Mouse (Mus musculus) MEL (cell line): Measurements from ENCODE around the gene Acmsd. TPM values are rescaled to one million over a fixed set of nuclear protein-coding genes. Genes with fewer than 3 reads are reported as not detected.
A peak's percentile ranks its signal among the peaks of the same experiment; 100 is the strongest.

Source experiments
- DNase-seq: peaks from one replicate; pipeline ENCODE4 v3.0.0; 2011; ENCODE audit warnings: low read depth, low spot score
- H3K27ac ChIP-seq: 2 replicates; pipeline ENCODE4 v1.5.1; 2012; ENCODE audit warnings: low read depth, mild to moderate bottlenecking, control low read depth, low read length, moderate library complexity; ENCODE audit not compliant: control insufficient read depth
- H3K27me3 ChIP-seq, 2 experiments: fragments of 150-350 bp in 1 of 2; sonication (generic) in 1 of 2; 2 replicates each; pipeline ENCODE4 v1.6.1; 2012; ENCODE audit warnings: low read length in 2 of 2, mild to moderate bottlenecking in 2 of 2, improper control_type of control experiment in 1 of 2, moderate library complexity in 1 of 2; ENCODE audit not compliant: insufficient read depth in 2 of 2, control insufficient read depth in 1 of 2
- H3K36me3 ChIP-seq, 2 experiments: 2 replicates each; pipeline ENCODE4 v1.6.1; 2012 to 2014; ENCODE audit warnings: low read length in 2 of 2, improper control_type of control experiment in 1 of 2, inconsistent platforms in 1 of 2, mild to moderate bottlenecking in 1 of 2; ENCODE audit not compliant: insufficient read depth in 2 of 2, control insufficient read depth in 1 of 2
- H3K4me1 ChIP-seq, 2 experiments: fragments of 150-350 bp in 1 of 2; sonication (generic) in 1 of 2; 2 replicates each; pipeline ENCODE4 v1.6.1; 2012; ENCODE audit warnings: low read length in 2 of 2, improper control_type of control experiment in 1 of 2, mild to moderate bottlenecking in 1 of 2; ENCODE audit not compliant: insufficient read depth in 2 of 2, control insufficient read depth in 1 of 2
- H3K4me3 ChIP-seq, 2 experiments: fragments of 150-350 bp in 1 of 2; sonication (generic) in 1 of 2; 2 replicates each; pipeline ENCODE4 v1.5.1; 2012; ENCODE audit warnings: low read depth in 2 of 2, low read length in 2 of 2, mild to moderate bottlenecking in 2 of 2, moderate library complexity in 2 of 2, control low read depth in 1 of 2, improper control_type of control experiment in 1 of 2; ENCODE audit not compliant: control insufficient read depth in 1 of 2, insufficient read depth in 1 of 2
- H3K79me2 ChIP-seq: 2 replicates; pipeline ENCODE4 v1.6.1; 2012; ENCODE audit warnings: mild to moderate bottlenecking, low read length, moderate library complexity; ENCODE audit not compliant: control insufficient read depth, poor library complexity, insufficient read depth
- H3K9ac ChIP-seq: 2 replicates; pipeline ENCODE4 v1.6.1; 2012; ENCODE audit warnings: low read depth, mild to moderate bottlenecking, control low read depth, low read length, moderate library complexity; ENCODE audit not compliant: control insufficient read depth, poor library complexity, severe bottlenecking
- H3K9me3 ChIP-seq: fragments of 150-350 bp; sonication (generic); replicated peaks from 2 replicates; pipeline ENCODE4 v1.6.1; 2012; ENCODE audit warnings: mild to moderate bottlenecking, low read length, improper control_type of control experiment, moderate library complexity; ENCODE audit not compliant: insufficient read depth
- GABPA ChIP-seq: IDR thresholded peaks from 2 replicates; pipeline ENCODE4 v1.6.1; 2012; ENCODE audit warnings: low read depth, mild to moderate bottlenecking, inconsistent platforms, low read length, improper control_type of control experiment, moderate library complexity
- GATA1 ChIP-seq: IDR thresholded peaks from 2 replicates; pipeline ENCODE4 v1.6.1; 2011; ENCODE audit warnings: low read depth, low read length, improper control_type of control experiment
- JUND ChIP-seq: IDR thresholded peaks from 2 replicates; pipeline ENCODE4 v1.6.1; 2011; ENCODE audit warnings: low read depth, mild to moderate bottlenecking, improper control_type of control experiment, low read length
- MAFK ChIP-seq: IDR thresholded peaks from 2 replicates; pipeline ENCODE4 v1.6.1; 2011; ENCODE audit warnings: low read depth, mild to moderate bottlenecking, low read length, improper control_type of control experiment, borderline replicate concordance
- MEF2A ChIP-seq: IDR thresholded peaks from 2 replicates; pipeline ENCODE4 v1.6.1; 2014; ENCODE audit warnings: low read depth, mild to moderate bottlenecking, inconsistent platforms, low read length, improper control_type of control experiment; ENCODE audit not compliant: poor library complexity, insufficient replicate concordance, severe bottlenecking; ENCODE audit errors: extremely low read depth
- MXI1 ChIP-seq: IDR thresholded peaks from 2 replicates; pipeline ENCODE4 v1.6.1; 2011; ENCODE audit warnings: mild to moderate bottlenecking, low read depth, low read length, improper control_type of control experiment
- MYC ChIP-seq: IDR thresholded peaks from 2 replicates; pipeline ENCODE4 v1.6.1; 2011; ENCODE audit warnings: low read depth, mild to moderate bottlenecking, low read length, improper control_type of control experiment, moderate library complexity
- NELFE ChIP-seq: IDR thresholded peaks from 2 replicates; pipeline ENCODE4 v1.6.1; 2011; ENCODE audit warnings: low read depth, low read length, improper control_type of control experiment
- NRF1 ChIP-seq: IDR thresholded peaks from 2 replicates; pipeline ENCODE4 v1.6.1; 2014; ENCODE audit warnings: low read depth, mild to moderate bottlenecking, inconsistent platforms, low read length, improper control_type of control experiment, moderate library complexity; ENCODE audit not compliant: poor library complexity, insufficient read depth, severe bottlenecking
- RCOR1 ChIP-seq: IDR thresholded peaks from 2 replicates; pipeline ENCODE4 v1.6.1; 2012; ENCODE audit warnings: low read depth, mild to moderate bottlenecking, inconsistent platforms, low read length, improper control_type of control experiment
- SIN3A ChIP-seq: IDR thresholded peaks from 2 replicates; pipeline ENCODE4 v1.6.1; 2012; ENCODE audit warnings: low read length, improper control_type of control experiment, inconsistent platforms
- TBP ChIP-seq: IDR thresholded peaks from 2 replicates; pipeline ENCODE4 v1.8.0; 2011; ENCODE audit warnings: low read depth, low read length, improper control_type of control experiment
- TCF12 ChIP-seq: IDR thresholded peaks from 2 replicates; pipeline ENCODE4 v1.6.1; 2014; ENCODE audit warnings: low read depth, mild to moderate bottlenecking, inconsistent platforms, low read length, improper control_type of control experiment, moderate library complexity
- UBTF ChIP-seq: IDR thresholded peaks from 2 replicates; pipeline ENCODE4 v1.6.1; 2012; ENCODE audit warnings: low read depth, mild to moderate bottlenecking, inconsistent platforms, low read length, improper control_type of control experiment, moderate library complexity, borderline replicate concordance; ENCODE audit not compliant: insufficient read depth
- polyA plus RNA-seq, 2 experiments: library from polyadenylated mRNA; stranded (reverse) in 1 of 2; unstranded in 1 of 2; fragments of >175 nt in 1 of 2; fragments of >200 nt in 1 of 2; gene quantifications; 2 replicates each; pipeline versions ENCODE4 v1.2.1 to v1.2.4; 2012; ENCODE audit warnings: low replicate concordance in 2 of 2, low read depth in 1 of 2; ENCODE audit not compliant: insufficient read length in 2 of 2, insufficient read depth in 1 of 2, missing spikeins in 1 of 2
- total RNA-seq: library from RNA; depleted of rRNA; stranded (reverse); fragments of 300-350 nt; gene quantifications from 2 replicates; pipeline ENCODE4 v1.2.3, GENCODE M21; 2012

The Acmsd gene
- total and polyA plus RNA-seq, 3 experiments: 4.3 to 4.4 TPM; not detected in 1

GRCm38 (mm10) chr1:127795087-127795769 lies 66.0 kb downstream of the Acmsd start (continued):
- no peak for TF ChIP-seq SIN3A

DNA sequence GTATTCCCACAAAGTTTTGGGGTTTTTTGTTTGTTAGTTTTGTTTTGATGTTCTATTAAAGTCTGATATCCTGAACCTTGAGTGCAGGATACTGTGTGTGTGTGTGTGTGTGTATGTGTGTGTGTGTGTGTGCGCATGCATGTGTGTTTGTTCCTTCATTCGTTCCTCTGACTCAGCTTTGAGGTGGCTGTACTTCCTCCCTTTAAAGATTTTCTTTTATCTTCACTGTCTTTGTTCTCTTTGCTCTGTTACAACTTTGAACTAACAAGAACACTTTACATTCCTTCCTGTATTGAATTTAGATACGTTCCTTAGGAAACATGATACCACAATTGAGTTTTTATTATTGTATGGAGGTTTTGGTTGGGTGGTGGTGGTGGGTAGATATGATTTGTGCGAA lies 67.1 kb downstream of the Acmsd start:
- Histone ChIP-seq H3K4me1 (no peaks in the 10 kb centered on the region; a peak in 1 of 4 replicates), H3K9me3 (no peaks in the 10 kb centered on the region), H3K36me3 (peaks cover 8 to 39% of the 10 kb centered on the region in 2 experiments), H3K27ac (no peak overlapping the region), H3K27me3 (no peaks in the 10 kb centered on the region), H3K79me2 (peaks cover 13% of the 10 kb centered on the region), H3K9ac (no peak overlapping the region), H3K4me3 (no peak overlapping the region)
- peak; percentile 52 for DNase-seq
- TF ChIP-seq NELFE (no peak), SIN3A (no peak), TBP (no peak), UBTF (no peak), GATA1 (no peak), GABPA (no peak), MYC (no peak), NRF1 (no peak), TCF12 (no peak), MEF2A (no peak), RCOR1 (no peak)

- Histone ChIP-seq H3K36me3 (peaks cover 11 to 38% of the 10 kb centered on the region in 2 experiments), H3K27me3 (no peaks in the 10 kb centered on the region), H3K27ac (no peak overlapping the region), H3K9me3 (no peaks in the 10 kb centered on the region), H3K9ac (no peak overlapping the region), H3K4me3 (no peak overlapping the region), H3K4me1 (no peaks in the 10 kb centered on the region; a peak in 1 of 4 replicates), H3K79me2 (peaks cover 9% of the 10 kb centered on the region)
- TF ChIP-seq JUND (no peak), MAFK (no peak), MXI1 (no peak)
- no peak for DNase-seq
Measured at GRCm38 (mm10) chr1:127796752-127797151, 67.5 kb downstream of the Acmsd start.
